Mouse (Mus musculus): ENCODE measurements around the gene Klrg1. TPM values are rescaled to one million over a fixed set of nuclear protein-coding genes. Genes with fewer than 3 reads are reported as not detected.

The Klrg1 gene
- polyA plus RNA-seq (2012; rRNA removed): 0.06 and 0.12 TPM in 2 replicates

GRCm38 (mm10) chr6:122282782-122283181 is at the start of gene Klrg1:
Klrg1 (minus strand) TSS chr6:122282882.

GRCm38 (mm10) chr6:122308505-122309393 is 26.1 kb upstream of the Klrg1 start, which contains the start of gene M6pr:
M6pr (plus strand) TSS chr6:122308720.

Other genes with a start within 250 kb of the Klrg1 start
- gene M6pr, start 25.8 kb upstream of the Klrg1 start, polyA plus RNA-seq (2012; rRNA removed): 50.1 and 62.6 TPM in 2 replicates
- gene Phc1, start 57.7 kb upstream of the Klrg1 start, polyA plus RNA-seq (2012; rRNA removed): 41.9 and 79.3 TPM in 2 replicates
- gene Rimklb, start 215.9 kb upstream of the Klrg1 start, polyA plus RNA-seq (2012; rRNA removed): 114 and 333 TPM in 2 replicates
- 0.75 and 0.89 TPM in 2 replicates for gene Mfap5, start 223.0 kb upstream of the Klrg1 start, polyA plus RNA-seq (2012; rRNA removed)

Data from central nervous system, embryonic 11.5 days (tissue).